Mouse (Mus musculus) liver, embryonic 14.5 days (tissue): ENCODE measurements around the gene Igf1r.

Experiments
- CTCF ChIP-seq: IDR thresholded peaks from 2 replicates; pipeline ENCODE4 v1.5.1; 2016; ENCODE audit warnings: antibody characterized with exemption, low read depth, control low read depth
- EP300 ChIP-seq: IDR thresholded peaks from 2 replicates; pipeline ENCODE4 v1.6.1; 2016; ENCODE audit warnings: antibody characterized with exemption, low read depth

- TF ChIP-seq EP300 = no peak
- no peak for TF ChIP-seq CTCF
These were observed 96.4 kb downstream of the Igf1r start for GRCm38 (mm10) chr7:68049048-68049447.
